Mouse (Mus musculus) lung, postnatal 0 days (tissue): ENCODE results near the gene Gsto2. TPM values are rescaled to one million over a fixed set of nuclear protein-coding genes. Genes with fewer than 3 reads are reported as not detected.

Experiments used
- ATAC-seq: fragments of 200-750 bp; cut with Nextera tagmentation; 2 replicates; pipeline ENCODE4 v1.8.0; 2017; ENCODE audit warnings: moderate library complexity
- DNase-seq: peaks from one replicate; pipeline ENCODE4 v3.0.0-alpha.2; 2016; ENCODE audit warnings: low spot score
- H3K27ac ChIP-seq: fragments of 300-500 bp; sonication (generic); 2 replicates; pipeline ENCODE4 v1.5.1; 2014; ENCODE audit warnings: antibody characterized with exemption, mild to moderate bottlenecking, low read length, mixed read lengths
- H3K27me3 ChIP-seq: fragments of 300-500 bp; sonication (generic); replicated peaks from 2 replicates; pipeline ENCODE4 v1.6.1; 2014; ENCODE audit warnings: low read length, mixed read lengths; ENCODE audit not compliant: insufficient read depth
- H3K36me3 ChIP-seq: fragments of 300-500 bp; sonication (generic); 2 replicates; pipeline ENCODE4 v1.6.1; 2014; ENCODE audit warnings: low read length, mixed read lengths; ENCODE audit not compliant: insufficient read depth
- H3K4me1 ChIP-seq: fragments of 300-500 bp; sonication (generic); 2 replicates; pipeline ENCODE4 v1.6.1; 2014; ENCODE audit warnings: antibody characterized with exemption, low read depth, low read length, mixed read lengths; ENCODE audit not compliant: insufficient read depth
- H3K4me2 ChIP-seq: fragments of 300-500 bp; sonication (generic); replicated peaks from 2 replicates; pipeline ENCODE4 v1.6.1; 2014; ENCODE audit warnings: low read depth, mild to moderate bottlenecking, low read length, moderate library complexity, mixed read lengths
- H3K4me3 ChIP-seq: fragments of 300-500 bp; sonication (generic); 2 replicates; pipeline ENCODE4 v1.5.1; 2014; ENCODE audit warnings: low read depth, low read length
- H3K9ac ChIP-seq: fragments of 300-500 bp; sonication (generic); replicated peaks from 2 replicates; pipeline ENCODE4 v1.6.1; 2014; ENCODE audit warnings: low read depth, mild to moderate bottlenecking
- H3K9me3 ChIP-seq: fragments of 300-500 bp; sonication (generic); 2 replicates; pipeline ENCODE4 v1.6.1; 2016; ENCODE audit warnings: low read length, mixed read lengths
- CTCF ChIP-seq: IDR thresholded peaks from 2 replicates; pipeline ENCODE4 v1.5.1; 2016; ENCODE audit warnings: antibody characterized with exemption, mild to moderate bottlenecking
- EP300 ChIP-seq: IDR thresholded peaks from 2 replicates; pipeline ENCODE4 v1.6.1; 2016; ENCODE audit warnings: antibody characterized with exemption, mild to moderate bottlenecking, control low read depth
- WGBS: fragments of 180-500 bp; shearing (Covaris S2); extraction: QIAGEN DNeasy Blood & Tissue Kit; methylation state at CpG from one replicate; pipeline ENCODE4 v1.1.7; 2014; 5-methylcytosine and 5-hydroxymethylcytosine counted together
- polyA plus RNA-seq: library from polyadenylated mRNA; unstranded; fragments of >200 nt; fragmentation: Nextera tagmentation; extraction: Ambion mirVana; gene quantifications from 2 replicates; pipeline ENCODE4 v1.2.1, GENCODE M21; 2015

Gene Gsto2
- polyA plus RNA-seq, 1 experiment from 2014 or later: 2.1 TPM

DNA sequence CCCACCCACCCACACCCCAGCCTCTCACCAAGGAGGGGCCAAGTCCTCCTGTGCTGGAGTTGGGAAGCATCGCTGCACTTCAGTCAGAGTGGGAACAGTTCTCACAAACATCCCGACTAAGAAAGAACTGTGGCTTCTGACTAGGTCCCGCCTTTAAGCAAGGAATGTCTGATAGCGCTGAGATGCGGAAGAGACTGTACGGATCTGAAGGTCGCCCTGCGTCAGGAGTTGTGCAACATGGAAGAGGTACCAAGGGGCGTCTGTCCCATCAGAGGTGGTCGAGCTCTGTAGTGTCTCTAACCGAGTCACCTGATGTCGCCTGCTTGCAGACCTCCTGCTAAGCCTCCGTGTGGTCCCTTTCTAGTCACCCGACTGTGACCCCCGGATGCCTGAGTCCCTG, 10.9 kb downstream of the Gsto2 start:
- WGBS: 41% methylated on average over 15 of the region's 15 CpGs
- H3K9me3 ChIP-seq: no peaks in the 10 kb centered on the region
- no peak for TF ChIP-seq EP300
- no peak for TF ChIP-seq CTCF
- no peak overlapping the region for H3K9ac ChIP-seq
- ATAC-seq (no peak; the same call in 1 of the 2 replicates), DNase-seq (no peak)
- H3K36me3 ChIP-seq: no peaks in the 10 kb centered on the region
- H3K4me3 ChIP-seq: no peak overlapping the region
- H3K27me3 ChIP-seq: no peaks in the 10 kb centered on the region
- no peak overlapping the region for H3K27ac ChIP-seq
- no peak overlapping the region for H3K4me2 ChIP-seq
- no peaks in the 10 kb centered on the region for H3K4me1 ChIP-seq

DNA sequence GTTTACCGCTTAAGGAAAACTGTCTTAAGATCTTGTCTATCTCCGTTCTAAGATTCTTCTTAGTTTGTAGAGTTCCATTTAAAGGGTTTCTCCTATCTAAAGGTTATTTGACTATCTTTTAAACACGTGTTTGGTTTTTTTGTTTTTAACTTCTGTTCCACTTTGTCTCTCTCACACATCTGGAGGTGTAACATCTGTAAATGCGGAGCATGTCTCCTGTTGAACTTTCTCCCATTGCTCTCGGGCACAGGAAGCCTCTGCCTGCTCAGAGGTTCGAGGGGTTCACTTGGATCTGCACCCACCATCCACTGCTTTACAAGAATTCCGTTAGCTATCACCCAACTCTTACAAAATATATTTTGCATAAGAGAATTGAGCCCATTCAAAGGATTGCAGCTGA, 16.2 kb downstream of the Gsto2 start:
- DNase-seq (no peak), ATAC-seq (no peak)
- Histone ChIP-seq H3K27ac (no peak overlapping the region), H3K36me3 (no peaks in the 10 kb centered on the region), H3K9ac (no peak overlapping the region), H3K4me2 (no peak overlapping the region), H3K9me3 (no peaks in the 10 kb centered on the region), H3K27me3 (no peaks in the 10 kb centered on the region), H3K4me1 (peaks cover 7% of the 10 kb centered on the region; the same call in 1 of the 2 replicates), H3K4me3 (no peak overlapping the region)
- 71% methylated on average over 7 of the region's 7 CpGs for WGBS
- no peak for TF ChIP-seq EP300
- TF ChIP-seq CTCF: no peak

DNA sequence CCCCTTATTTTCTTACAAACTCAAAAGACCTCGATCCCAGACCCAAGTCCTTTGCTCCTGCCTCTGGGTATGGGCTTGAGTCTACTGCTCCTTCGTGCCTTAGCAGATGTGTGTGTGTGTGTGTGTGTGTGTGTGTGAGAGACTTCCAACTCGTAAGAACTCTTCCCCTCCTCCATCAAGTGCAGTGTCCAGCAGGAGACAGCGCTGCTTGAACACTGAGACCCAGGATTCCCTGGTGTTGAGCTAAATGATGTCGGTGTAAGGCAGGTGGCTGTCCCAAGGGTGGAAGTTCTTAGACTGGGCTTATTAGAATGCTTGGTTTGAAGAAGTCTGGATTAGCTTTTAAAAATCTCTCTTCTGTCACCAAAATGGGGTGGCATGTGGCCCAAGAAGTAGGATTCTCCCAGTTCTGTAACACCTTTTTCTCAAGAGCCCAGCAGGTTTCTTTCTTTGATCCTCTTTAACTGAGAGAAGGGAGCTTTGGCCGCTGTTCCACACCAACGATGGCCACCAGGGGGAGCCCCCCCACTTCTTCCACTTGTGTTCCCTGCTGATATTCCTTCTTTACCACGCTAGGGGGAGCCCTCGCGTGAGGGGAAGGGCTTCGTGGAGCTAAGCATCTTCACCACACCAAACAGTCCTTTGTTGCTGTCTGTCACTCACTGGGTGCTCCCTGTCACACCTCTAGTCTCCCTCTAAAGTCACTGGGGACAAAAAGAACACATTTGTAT, 17.0 kb downstream of the Gsto2 start:
- H3K27ac ChIP-seq: no peak overlapping the region
- no peak overlapping the region for H3K9ac ChIP-seq
- DNase-seq (peak; percentile 90), ATAC-seq (peak; percentile 34)
- WGBS: 21% methylated on average over 11 of the region's 11 CpGs
- H3K4me1 ChIP-seq: peaks cover 8% of the 10 kb centered on the region; the same call in 1 of the 2 replicates
- H3K4me2 ChIP-seq: no peak overlapping the region
- H3K4me3 ChIP-seq: no peak overlapping the region
- H3K27me3 ChIP-seq: no peaks in the 10 kb centered on the region
- TF ChIP-seq CTCF: peak; percentile 100
- no peak for TF ChIP-seq EP300
- H3K36me3 ChIP-seq: no peaks in the 10 kb centered on the region
- H3K9me3 ChIP-seq: no peaks in the 10 kb centered on the region

DNA sequence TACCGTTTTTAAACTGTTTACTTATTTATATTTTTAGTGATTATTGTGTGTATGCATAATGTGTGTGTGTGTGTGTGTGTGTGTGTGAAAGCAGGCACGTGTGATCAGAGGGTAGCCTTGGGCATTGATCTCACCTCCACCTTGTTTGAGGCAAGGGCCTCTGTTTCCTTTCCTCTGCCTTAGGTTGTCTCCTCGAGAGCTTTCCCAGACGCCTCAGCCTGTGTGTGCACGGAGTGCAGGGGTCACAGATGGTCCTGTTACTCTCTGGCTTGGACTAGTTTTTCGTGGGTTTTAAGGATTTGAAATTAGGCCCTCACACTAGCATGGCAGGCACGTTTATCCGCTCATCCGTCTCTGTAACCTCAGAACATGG, 17.5 kb downstream of the Gsto2 start:
- DNase-seq (no peak), ATAC-seq (no peak)
- Histone ChIP-seq H3K27ac (no peak overlapping the region), H3K4me3 (no peak overlapping the region), H3K4me2 (no peak overlapping the region), H3K36me3 (no peaks in the 10 kb centered on the region), H3K27me3 (no peaks in the 10 kb centered on the region), H3K9me3 (no peaks in the 10 kb centered on the region), H3K9ac (no peak overlapping the region), H3K4me1 (peaks cover 8% of the 10 kb centered on the region; the same call in 1 of the 2 replicates)
- TF ChIP-seq CTCF (no peak), EP300 (no peak)
- WGBS: 55% methylated on average over 9 of the region's 9 CpGs

DNA sequence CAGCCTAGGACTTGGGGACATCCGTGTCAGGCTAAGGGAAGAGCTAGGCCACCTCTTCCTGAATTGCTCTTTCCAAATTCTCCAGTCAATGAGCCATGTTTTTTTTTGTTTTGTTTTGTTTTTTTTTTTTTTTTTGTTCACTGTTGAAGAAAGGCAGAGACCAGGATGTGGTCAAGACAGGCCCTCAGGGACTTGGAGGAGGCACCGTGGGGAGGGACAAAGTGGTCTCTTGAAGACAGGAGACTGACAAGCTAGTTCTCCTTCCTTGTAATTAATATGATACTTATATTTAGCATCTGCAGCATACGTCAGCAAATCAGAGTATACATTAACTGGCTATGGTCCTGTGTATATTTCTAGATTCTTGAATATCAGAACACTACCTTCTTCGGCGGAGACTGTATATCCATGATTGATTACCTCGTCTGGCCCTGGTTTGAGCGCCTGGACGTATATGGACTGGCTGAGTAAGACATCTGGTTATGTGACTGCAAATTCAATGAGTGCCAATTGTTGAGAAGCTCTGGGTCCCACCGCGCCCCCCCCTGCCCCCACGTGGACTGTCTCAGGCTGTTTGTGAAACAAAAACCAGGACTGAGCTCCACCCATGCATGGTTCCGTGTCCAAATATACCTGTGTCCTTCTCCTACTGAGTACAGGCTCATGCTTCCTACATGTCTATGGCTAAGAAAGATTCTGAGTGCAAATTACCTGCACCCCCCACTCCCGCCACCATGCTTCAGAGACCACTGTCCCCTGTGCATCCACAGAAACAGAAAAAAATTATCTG, 19.2 kb downstream of the Gsto2 start:
- Histone ChIP-seq H3K4me3 (no peak overlapping the region), H3K9me3 (no peaks in the 10 kb centered on the region), H3K27me3 (no peaks in the 10 kb centered on the region), H3K4me1 (peaks cover 8% of the 10 kb centered on the region; the same call in 1 of the 2 replicates), H3K4me2 (no peak overlapping the region), H3K9ac (no peak overlapping the region), H3K36me3 (no peaks in the 10 kb centered on the region), H3K27ac (no peak overlapping the region)
- ATAC-seq: no peak
- TF ChIP-seq EP300 (no peak), CTCF (no peak)
- 71% methylated on average over 13 of the region's 13 CpGs for WGBS
- DNase-seq: no peak

DNA sequence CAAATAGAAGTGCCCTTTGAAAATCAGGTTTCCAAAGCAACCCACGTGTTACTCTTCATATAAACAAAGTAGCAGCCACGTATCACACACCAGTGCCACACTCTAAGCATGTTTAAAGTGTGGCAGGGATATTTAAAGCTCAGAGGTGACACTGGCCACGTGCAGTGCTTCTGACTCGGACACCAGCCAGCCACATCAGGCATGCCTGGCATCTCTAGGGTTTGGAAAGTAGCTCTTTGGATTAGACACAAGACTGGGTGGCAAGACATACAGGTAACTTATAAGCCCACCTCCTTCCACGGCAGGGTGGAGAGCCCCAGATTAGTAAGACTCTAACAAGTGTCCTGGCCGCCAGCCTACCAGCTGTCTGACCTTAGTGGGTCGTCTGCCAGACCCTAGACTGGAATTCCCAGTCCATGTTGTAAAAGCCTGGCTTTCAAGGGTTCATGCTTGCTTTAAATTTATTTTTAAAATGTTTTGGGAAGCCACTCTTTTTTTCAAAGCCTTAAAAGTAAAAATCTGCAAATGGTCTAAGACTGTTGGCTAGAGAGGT, 19.9 kb downstream of the Gsto2 start:
- peak; percentile 61 for DNase-seq
- WGBS: 38% methylated on average over 7 of the region's 7 CpGs
- Histone ChIP-seq H3K4me2 (no peak overlapping the region), H3K9me3 (no peaks in the 10 kb centered on the region), H3K27ac (peak overlapping the region; percentile 39; the same call in 1 of the 2 replicates), H3K27me3 (no peaks in the 10 kb centered on the region), H3K9ac (no peak overlapping the region), H3K4me3 (no peak overlapping the region), H3K36me3 (no peaks in the 10 kb centered on the region), H3K4me1 (peaks cover 8% of the 10 kb centered on the region; the same call in 1 of the 2 replicates)
- TF ChIP-seq CTCF (no peak), EP300 (peak; percentile 56)
- peak; percentile 58 for ATAC-seq
